ENCODE assay signal across 30 mouse cellular contexts in genomic region chr2:11424252-11424651, GRCm38 (mm10).
DNase-seq lines count a peak whose midpoint lies in the region; ATAC-seq and TF ChIP-seq lines count a peak whose summit lies in the region.
"Had no signal": no experiment of that assay in that cellular context is flagged by ENCODE, and none has a peak within 500 bp of the region (broad histone marks: within the 10 kb centered on the region; RNA-seq: fewer than 3 reads in every experiment).

No protein-coding gene starts in this region.

- peak; percentile 52 for ATAC-seq in lung, postnatal 0 days
- ATAC-seq: CD4-positive, CD25-positive, alpha-beta regulatory T cell, adult 4 months; forebrain, postnatal 0 days; hindbrain, embryonic 16.5 days; midbrain, embryonic 13.5 days had no signal

- peak; percentile 36 for DNase-seq in heart, adult 11 months
- DNase-seq in heart, postnatal 14 days: no peak
- DNase-seq in lung, postnatal 0 days (ENCODE audit: low spot score): peak; percentile 78
- no peak for DNase-seq in lung, postnatal 4 days
- peak; percentile 60 for DNase-seq in brain, adult 2 months (ENCODE audit: low read depth, low spot score)
- DNase-seq in lung, postnatal 36 days: peak; percentile 59
- DNase-seq in adrenal gland, postnatal 10 days: no peak
- DNase-seq: adrenal gland, postnatal 25 days; cerebellum, adult 18-20 months; cerebellum, postnatal 10 days; forebrain, postnatal 0 days; gastrocnemius, adult 2 months; gastrocnemius, postnatal 36 days; heart, adult 2 months; heart, postnatal 10 days; kidney, adult 18-20 months; kidney, postnatal 25 days; liver, embryonic 13.5 days; thymus, postnatal 4 days had no signal

- no peak overlapping the region for H3K4me2 ChIP-seq in lung, postnatal 0 days (replicated peaks; ENCODE audit: low read depth, low read length)
- H3K4me2 ChIP-seq: embryonic facial prominence, embryonic 13.5 days; forebrain, embryonic 12.5 days; heart, embryonic 13.5 days; kidney, embryonic 15.5 days; limb, embryonic 15.5 days; liver, embryonic 13.5 days; lung, embryonic 15.5 days; midbrain, embryonic 13.5 days had no signal

- no peaks in the 10 kb centered on the region for H3K9me3 ChIP-seq in lung, postnatal 0 days (ENCODE audit: low read length)
- H3K9me3 ChIP-seq: embryonic facial prominence, embryonic 13.5 days; forebrain, embryonic 12.5 days; heart, embryonic 13.5 days; kidney, embryonic 15.5 days; limb, embryonic 10.5 days; limb, embryonic 15.5 days; liver, embryonic 13.5 days; lung, embryonic 15.5 days; megakaryocyte, embryonic 14.5 days; midbrain, embryonic 13.5 days had no signal

- no peak for TF ChIP-seq EP300 in lung, postnatal 0 days (IDR thresholded peaks at IDR 0.05)

- H3K27ac ChIP-seq in lung, postnatal 0 days (ENCODE audit: low read length): no peak overlapping the region
- H3K27ac ChIP-seq: embryonic facial prominence, embryonic 13.5 days; forebrain, embryonic 12.5 days; gastrocnemius, adult 2 months; heart, adult 2 months; kidney, embryonic 15.5 days; limb, embryonic 10.5 days; limb, embryonic 15.5 days; midbrain, embryonic 13.5 days had no signal

- H3K36me3 ChIP-seq in lung, postnatal 0 days (ENCODE audit: insufficient read depth, low read length): no peaks in the 10 kb centered on the region
- H3K36me3 ChIP-seq: embryonic facial prominence, embryonic 13.5 days; forebrain, embryonic 12.5 days; heart, embryonic 13.5 days; kidney, embryonic 15.5 days; limb, embryonic 10.5 days; limb, embryonic 15.5 days; liver, embryonic 13.5 days; lung, embryonic 15.5 days; midbrain, embryonic 13.5 days had no signal

- intact Hi-C loops in heart, postnatal 14 days (cut with DNase I): no loop called here

- H3K4me3 ChIP-seq in lung, postnatal 0 days (ENCODE audit: low read depth, low read length): no peak overlapping the region
- H3K4me3 ChIP-seq: embryonic facial prominence, embryonic 13.5 days; forebrain, embryonic 12.5 days; gastrocnemius, adult 2 months; heart, adult 2 months; heart, embryonic 13.5 days; kidney, embryonic 15.5 days; limb, embryonic 10.5 days; limb, embryonic 15.5 days; liver, embryonic 13.5 days; lung, embryonic 15.5 days; megakaryocyte, embryonic 14.5 days; midbrain, embryonic 13.5 days had no signal

- TF ChIP-seq CTCF in lung, postnatal 0 days (IDR thresholded peaks at IDR 0.05): no peak

- no peak overlapping the region for H3K9ac ChIP-seq in lung, postnatal 0 days (replicated peaks; ENCODE audit: low read depth)
- H3K9ac ChIP-seq: embryonic facial prominence, embryonic 13.5 days; forebrain, embryonic 12.5 days; forebrain, postnatal 0 days; heart, embryonic 13.5 days; kidney, embryonic 15.5 days; limb, embryonic 15.5 days; liver, embryonic 13.5 days; lung, embryonic 15.5 days; midbrain, embryonic 13.5 days had no signal

- peaks cover 7% of the 10 kb centered on the region for H3K4me1 ChIP-seq in lung, postnatal 0 days (ENCODE audit: insufficient read depth, low read depth, low read length)
- H3K4me1 ChIP-seq: forebrain, embryonic 12.5 days; limb, embryonic 15.5 days; midbrain, embryonic 13.5 days had no signal

- no peaks in the 10 kb centered on the region for H3K27me3 ChIP-seq in lung, postnatal 0 days (replicated peaks; ENCODE audit: insufficient read depth, low read length)
- H3K27me3 ChIP-seq: embryonic facial prominence, embryonic 13.5 days; forebrain, embryonic 12.5 days; heart, embryonic 13.5 days; kidney, embryonic 15.5 days; limb, embryonic 15.5 days; liver, embryonic 13.5 days; lung, embryonic 15.5 days; megakaryocyte, embryonic 14.5 days; midbrain, embryonic 13.5 days had no signal

- WGBS in lung, postnatal 0 days: 46% methylated on average over 5 of the region's 5 CpGs

Comparison
In these comparisons a context has a peak if more than half of its experiments do, and no peak if none do; other contexts are left out.
1. DNase-seq: peak in heart, adult 11 months (single experiment), lung, postnatal 0 days (single experiment), brain, adult 2 months (single experiment) and lung, postnatal 36 days (single experiment); none in heart, postnatal 14 days (0 of 2), lung, postnatal 4 days (0 of 2) and adrenal gland, postnatal 10 days (single experiment).